Mouse (Mus musculus) small intestine, adult 2 months (tissue): ENCODE results near the gene Ovol3.

ENCODE experiments used
- CTCF ChIP-seq: fragments of 200-500 bp; IDR thresholded peaks from 2 replicates; pipeline ENCODE4 v1.5.1; 2012; ENCODE audit warnings: low read depth, mild to moderate bottlenecking, control low read depth, inconsistent platforms, low read length, moderate library complexity, mixed read lengths; ENCODE audit not compliant: insufficient replicate concordance, insufficient read length; ENCODE audit errors: extremely low read depth
- POLR2A ChIP-seq: fragments of 200-500 bp; IDR thresholded peaks from 2 replicates; pipeline ENCODE4 v1.6.1; 2012; ENCODE audit warnings: low read depth, mild to moderate bottlenecking, control low read depth, inconsistent platforms, low read length, moderate library complexity

DNA sequence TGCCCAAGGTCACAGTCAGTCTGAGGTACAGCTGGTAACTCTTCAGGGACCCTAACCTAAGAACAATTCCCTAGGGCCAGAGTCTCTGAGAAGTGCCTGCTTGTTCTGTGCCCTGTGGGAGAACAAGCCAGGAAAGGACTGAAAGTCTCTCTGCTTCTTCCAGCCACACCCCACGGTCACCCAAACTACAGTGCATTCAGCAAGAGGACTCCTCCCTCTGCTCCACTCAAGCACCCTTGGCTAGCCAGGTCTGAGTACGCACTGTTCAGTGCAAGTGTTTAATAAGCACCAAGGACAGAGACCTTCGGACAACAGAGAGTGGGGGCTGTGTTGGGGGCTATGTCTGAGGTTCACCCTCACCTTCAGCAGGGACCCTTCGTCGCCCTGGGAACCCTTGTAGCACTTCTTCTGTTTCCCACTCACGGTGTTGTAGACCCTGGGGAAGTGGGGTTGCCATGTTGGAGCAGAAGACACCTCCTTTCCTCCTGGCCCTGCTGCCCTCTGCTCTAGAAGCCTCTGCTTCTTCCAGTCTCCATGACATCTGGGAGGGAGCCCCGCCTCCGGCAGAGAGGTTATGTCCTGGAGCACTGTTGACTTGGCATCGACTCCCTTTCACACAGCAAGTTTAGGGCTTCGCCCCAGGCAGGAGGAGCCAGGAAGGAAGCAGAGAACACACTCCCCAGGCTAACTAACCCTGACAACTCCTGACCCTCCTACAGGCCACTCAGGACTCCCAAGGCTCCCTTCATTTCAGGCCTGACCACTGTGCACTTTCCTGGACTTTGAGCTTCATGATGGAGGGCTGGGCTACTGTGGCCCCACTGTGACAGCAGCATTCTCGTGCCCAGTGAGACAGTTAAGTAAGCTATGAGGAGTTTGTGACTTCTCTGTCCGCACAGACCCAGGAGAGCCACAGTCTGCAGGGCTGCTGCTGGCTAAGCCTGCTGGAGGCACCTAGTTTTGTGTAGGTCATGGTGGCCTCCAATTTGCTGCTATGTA, 16.7 kb upstream of the Ovol3 start:
- TF ChIP-seq CTCF (no peak), POLR2A (no peak)
